Mouse (Mus musculus) embryonic fibroblast, embryonic 13.5 days (primary cell): ENCODE measurements around the gene Ppp1r16b.

ENCODE experiments used
- CTCF ChIP-seq: IDR thresholded peaks from 2 replicates; pipeline ENCODE4 v1.5.1; 2011; ENCODE audit warnings: mild to moderate bottlenecking, control low read depth, low read length, moderate library complexity, borderline replicate concordance; ENCODE audit not compliant: insufficient read depth
- POLR2A ChIP-seq: IDR thresholded peaks from 2 replicates; pipeline ENCODE4 v1.6.1; 2011; ENCODE audit warnings: low read depth, mild to moderate bottlenecking, control low read depth, low read length, moderate library complexity

GRCm38 (mm10) chr2:158803575-158803974, 138.4 kb downstream of the Ppp1r16b start:
- TF ChIP-seq CTCF (no peak), POLR2A (no peak)
